Comparison of ENCODE assay signal across 22 mouse cellular contexts in genomic region chr9:92538216-92538615, GRCm38 (mm10). TPM values are rescaled to one million over a fixed set of nuclear protein-coding genes. Genes with fewer than 3 reads are reported as not detected.
DNase-seq lines count a peak whose midpoint lies in the region; ATAC-seq and TF ChIP-seq lines count a peak whose summit lies in the region.
"Had no signal": no experiment of that assay in that cellular context is flagged by ENCODE, and none has a peak within 500 bp of the region (broad histone marks: within the 10 kb centered on the region; RNA-seq: fewer than 3 reads in every experiment).

No protein-coding gene starts in this region.

- H3K4me3 ChIP-seq in limb, embryonic 14.5 days (replicated peaks; ENCODE audit: low read length), result no peak overlapping the region
- no peak overlapping the region for H3K4me3 ChIP-seq in limb, embryonic 10.5 days
- no peak overlapping the region for H3K4me3 ChIP-seq in embryonic fibroblast, embryonic 13.5 days (ENCODE audit: insufficient read depth, low read length)
- H3K4me3 ChIP-seq: embryonic facial prominence, embryonic 12.5 days; left cerebral cortex, adult 2 months had no signal

- 0 out of 2 replicates have a peak overlapping the region, but pooled peaks have one; percentile 14 for H3K27ac ChIP-seq in limb, embryonic 14.5 days (replicated peaks; ENCODE audit: low read depth, low read length)
- H3K27ac ChIP-seq in limb, embryonic 10.5 days, result no peak overlapping the region
- peak overlapping the region; percentile 75 for H3K27ac ChIP-seq in embryonic fibroblast, embryonic 13.5 days (ENCODE audit: insufficient read depth, low read length)
- H3K27ac ChIP-seq: embryonic facial prominence, embryonic 12.5 days; left cerebral cortex, adult 2 months had no signal

- no peak for TF ChIP-seq POLR2A in limb, embryonic 14.5 days (IDR thresholded peaks at IDR 0.05; ENCODE audit: borderline replicate concordance, extremely low read depth, insufficient read depth, insufficient read length)
- TF ChIP-seq POLR2A in embryonic fibroblast, embryonic 13.5 days (IDR thresholded peaks at IDR 0.05; ENCODE audit: low read depth, low read length), result no peak

- 0 out of 2 replicates have a peak, but pooled peaks have one; percentile 24 for ATAC-seq in frontal cortex, adult (ENCODE audit: low TSS enrichment)
- no peak for ATAC-seq in limb, embryonic 14.5 days (ENCODE audit: low FRiP score, low read depth)
- ATAC-seq: hindbrain, embryonic 16.5 days had no signal

- WGBS in limb, embryonic 14.5 days, result 72% methylated on average over 6 of the region's 6 CpGs
- WGBS in limb, embryonic 10.5 days, result 88% methylated on average over 6 of the region's 6 CpGs

- no peak for DNase-seq in frontal cortex, postnatal 14 days (ENCODE audit: low spot score in 2 of 2)
- peak; percentile 55 for DNase-seq in limb, embryonic 14.5 days (ENCODE audit: low spot score)
- DNase-seq in limb, embryonic 10.5 days (ENCODE audit: low spot score), result no peak
- DNase-seq in NIH3T3 (ENCODE audit: low read depth), result peak; percentile 38
- no peak for DNase-seq in cerebellum, postnatal 36 days
- no peak for DNase-seq in ovary, adult 18-20 months (ENCODE audit: low spot score)
- DNase-seq: cerebellum, adult 9-10 months; heart, postnatal 36 days; kidney, adult 18-20 months; kidney, postnatal 14 days; lung, adult 18-20 months; lung, postnatal 36 days; right cerebral cortex, postnatal 14 days; spleen, adult 18-20 months; thymus, postnatal 36 days had no signal

- no peaks in the 10 kb centered on the region for H3K9me3 ChIP-seq in limb, embryonic 14.5 days (ENCODE audit: control insufficient read depth, low read length)
- no peaks in the 10 kb centered on the region for H3K9me3 ChIP-seq in limb, embryonic 10.5 days (replicated peaks)
- H3K9me3 ChIP-seq: embryonic facial prominence, embryonic 12.5 days had no signal

- no peak for TF ChIP-seq CTCF in embryonic fibroblast, embryonic 13.5 days (IDR thresholded peaks at IDR 0.05; ENCODE audit: borderline replicate concordance, insufficient read depth, low read length)

- H3K36me3 ChIP-seq in limb, embryonic 14.5 days (ENCODE audit: control insufficient read depth, insufficient read depth, low read length), result no peaks in the 10 kb centered on the region
- no peaks in the 10 kb centered on the region for H3K36me3 ChIP-seq in limb, embryonic 10.5 days
- H3K36me3 ChIP-seq: embryonic facial prominence, embryonic 12.5 days had no signal

- peaks cover 11% of the 10 kb centered on the region for H3K4me1 ChIP-seq in limb, embryonic 14.5 days (ENCODE audit: control insufficient read depth, insufficient read depth, low read length)
- H3K4me1 ChIP-seq in limb, embryonic 10.5 days, result peaks cover 13% of the 10 kb centered on the region
- H3K4me1 ChIP-seq in embryonic fibroblast, embryonic 13.5 days (ENCODE audit: control insufficient read depth, insufficient read depth, low read length), result peaks cover 2% of the 10 kb centered on the region

- H3K27me3 ChIP-seq in limb, embryonic 14.5 days (ENCODE audit: control insufficient read depth, insufficient read depth, low read length), result no peaks in the 10 kb centered on the region
- H3K27me3 ChIP-seq in limb, embryonic 10.5 days (ENCODE audit: low read depth, poor library complexity, severe bottlenecking), result no peaks in the 10 kb centered on the region
- H3K27me3 ChIP-seq: embryonic facial prominence, embryonic 12.5 days had no signal

- H3K4me2 ChIP-seq in limb, embryonic 14.5 days (replicated peaks; ENCODE audit: low read depth, low read length, severe bottlenecking), result no peak overlapping the region
- H3K4me2 ChIP-seq: embryonic facial prominence, embryonic 12.5 days; heart, embryonic 11.5 days; liver, embryonic 11.5 days had no signal

- H3K9ac ChIP-seq in limb, embryonic 14.5 days (ENCODE audit: low read depth, low read length, severe bottlenecking), result no peak overlapping the region
- H3K9ac ChIP-seq: embryonic facial prominence, embryonic 12.5 days had no signal

RNA-seq across cellular contexts. Expression of gene Plod2, which starts 3.8 kb away (rescaled TPM):
- 103 and 108 TPM in 2 replicates for polyA plus RNA-seq in limb, embryonic 14.5 days (2012; rRNA removed)
- 56.6 and 57.5 TPM in 2 replicates for polyA plus RNA-seq in limb, embryonic 14.5 days (2014; fragmentation: Nextera tagmentation; extraction: Ambion mirVana)
- 19.2 and 29.5 TPM in 2 replicates for polyA plus RNA-seq in limb, embryonic 10.5 days (2016; fragmentation: Nextera tagmentation; extraction: Ambion mirVana)
- polyA plus RNA-seq in embryonic fibroblast, embryonic 13.5 days (2011; ENCODE audit: insufficient read length, low read depth, missing spikeins), result 88.6 and 107 TPM in 2 replicates

Comparison
In these comparisons a context has a peak if more than half of its experiments do, and no peak if none do; other contexts are left out.
1. DNase-seq: peak in limb, embryonic 14.5 days (single experiment) and NIH3T3 (single experiment); none in frontal cortex, postnatal 14 days (0 of 2), limb, embryonic 10.5 days (single experiment), cerebellum, postnatal 36 days (0 of 2) and ovary, adult 18-20 months (single experiment).